Mouse (Mus musculus) lung, postnatal 0 days (tissue): ENCODE measurements at regions not wholly inside any gene's neighbourhood (a gene's known extent, or its start where the extent isn't known, plus 50 kb on each side); places are given as distances from the start of the nearest gene placed in this dataset.

ENCODE experiments used
- CTCF ChIP-seq: IDR thresholded peaks from 2 replicates; pipeline ENCODE4 v1.5.1; 2016; ENCODE audit warnings: antibody characterized with exemption, mild to moderate bottlenecking
- EP300 ChIP-seq: IDR thresholded peaks from 2 replicates; pipeline ENCODE4 v1.6.1; 2016; ENCODE audit warnings: antibody characterized with exemption, mild to moderate bottlenecking, control low read depth

DNA sequence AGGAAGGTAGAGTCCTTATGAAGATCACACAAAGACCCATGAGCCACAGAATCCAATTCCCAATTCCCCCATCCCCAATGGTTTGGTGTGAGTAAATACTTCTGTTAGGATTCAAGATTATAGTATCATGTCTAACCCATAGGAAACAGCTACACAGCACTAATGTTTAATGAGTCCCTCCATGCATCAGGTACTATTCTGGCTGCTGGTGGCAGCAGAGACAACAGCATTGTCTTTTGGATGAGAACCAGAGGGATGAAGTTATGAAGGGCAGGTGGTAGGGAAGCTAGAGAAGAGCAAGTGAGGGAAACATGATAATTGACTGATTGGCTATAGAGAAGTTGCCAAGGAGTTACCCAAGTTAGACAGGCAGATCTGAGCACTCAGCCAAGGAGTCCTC lies 885.0 kb downstream of the Epha4 start:
- TF ChIP-seq CTCF = no peak
- TF ChIP-seq EP300 = no peak
